Mouse (Mus musculus) liver, adult (tissue): ENCODE measurements around the gene Mapre1.

ENCODE experiments used
- GATA4 ChIP-seq: IDR thresholded peaks from 2 replicates; pipeline ENCODE4 v1.6.1; 2014; ENCODE audit warnings: mild to moderate bottlenecking, low read length; ENCODE audit not compliant: insufficient replicate concordance

The Mapre1 gene

GRCm38 (mm10) chr2:153762121-153762520 is 21.0 kb downstream of the Mapre1 start:
- no peak for TF ChIP-seq GATA4

- no peak for TF ChIP-seq GATA4
Measured at GRCm38 (mm10) chr2:153767484-153767883, 26.4 kb downstream of the Mapre1 start.

- no peak for TF ChIP-seq GATA4
Measured at GRCm38 (mm10) chr2:153768881-153769280, 27.8 kb downstream of the Mapre1 start.

GRCm38 (mm10) chr2:153772950-153773349 is 31.9 kb downstream of the Mapre1 start:
- TF ChIP-seq GATA4, result no peak

- TF ChIP-seq GATA4, result no peak
Measured at GRCm38 (mm10) chr2:153775472-153775871, 34.4 kb downstream of the Mapre1 start.

- TF ChIP-seq GATA4, result no peak
Measured at GRCm38 (mm10) chr2:153778638-153779362, 37.7 kb downstream of the Mapre1 start.

GRCm38 (mm10) chr2:153779394-153779981 is 38.4 kb downstream of the Mapre1 start, which contains the start of gene Efcab8:
TSS of gene Efcab8 (plus strand) at chr2:153779931.
- no peak for TF ChIP-seq GATA4

- no peak for TF ChIP-seq GATA4
Measured at GRCm38 (mm10) chr2:153781181-153781580, 40.1 kb downstream of the Mapre1 start.

- TF ChIP-seq GATA4, result no peak
Measured at GRCm38 (mm10) chr2:153784668-153785067, 43.6 kb downstream of the Mapre1 start.

- no peak for TF ChIP-seq GATA4
Measured at GRCm38 (mm10) chr2:153793366-153793765, 52.3 kb downstream of the Mapre1 start.

GRCm38 (mm10) chr2:153795090-153795489 is 54.0 kb downstream of the Mapre1 start:
- TF ChIP-seq GATA4, result no peak

- TF ChIP-seq GATA4, result no peak
Measured at GRCm38 (mm10) chr2:153808146-153808545, 67.1 kb downstream of the Mapre1 start.

GRCm38 (mm10) chr2:153808841-153809240 is 67.8 kb downstream of the Mapre1 start:
- TF ChIP-seq GATA4, result no peak

- TF ChIP-seq GATA4, result no peak
Measured at GRCm38 (mm10) chr2:153809921-153810320, 68.8 kb downstream of the Mapre1 start.

- TF ChIP-seq GATA4, result no peak
Measured at GRCm38 (mm10) chr2:153822005-153822543, 81.0 kb downstream of the Mapre1 start.
